Mouse (Mus musculus): ENCODE measurements around the gene Gm8271.
"Not testable (repeated sequence)": the region's sequence is repeated elsewhere in the genome, so short reads cannot be mapped to it uniquely, and the experiment has no call there.

The Gm8271 gene

GRCm38 (mm10) chr14:5185493-5185892, at the start of gene Gm8271:
Gene Gm8271, plus strand, starts transcription at chr14:5185793.
- not testable (repeated sequence) for DNase-seq (ENCODE audit: extremely low spot score, low spot score)

GRCm38 (mm10) chr14:5164235-5164634, 21.4 kb upstream of the Gm8271 start, which contains the start of gene Gm3317:
Gene Gm3317, plus strand, starts transcription at chr14:5164535.
- DNase-seq (ENCODE audit: extremely low spot score, low spot score), result not testable (repeated sequence)

Data from neural tube, embryonic 10.5 days (tissue).